Mouse (Mus musculus) fat pad, adult 2 months (tissue): ENCODE measurements around the gene Twist2.

Experiments
- DNase-seq: peaks from one replicate; pipeline ENCODE4 v3.0.0-alpha.2; 2011; ENCODE audit warnings: low read depth, low spot score; ENCODE audit errors: extremely low read depth

The Twist2 gene

DNA sequence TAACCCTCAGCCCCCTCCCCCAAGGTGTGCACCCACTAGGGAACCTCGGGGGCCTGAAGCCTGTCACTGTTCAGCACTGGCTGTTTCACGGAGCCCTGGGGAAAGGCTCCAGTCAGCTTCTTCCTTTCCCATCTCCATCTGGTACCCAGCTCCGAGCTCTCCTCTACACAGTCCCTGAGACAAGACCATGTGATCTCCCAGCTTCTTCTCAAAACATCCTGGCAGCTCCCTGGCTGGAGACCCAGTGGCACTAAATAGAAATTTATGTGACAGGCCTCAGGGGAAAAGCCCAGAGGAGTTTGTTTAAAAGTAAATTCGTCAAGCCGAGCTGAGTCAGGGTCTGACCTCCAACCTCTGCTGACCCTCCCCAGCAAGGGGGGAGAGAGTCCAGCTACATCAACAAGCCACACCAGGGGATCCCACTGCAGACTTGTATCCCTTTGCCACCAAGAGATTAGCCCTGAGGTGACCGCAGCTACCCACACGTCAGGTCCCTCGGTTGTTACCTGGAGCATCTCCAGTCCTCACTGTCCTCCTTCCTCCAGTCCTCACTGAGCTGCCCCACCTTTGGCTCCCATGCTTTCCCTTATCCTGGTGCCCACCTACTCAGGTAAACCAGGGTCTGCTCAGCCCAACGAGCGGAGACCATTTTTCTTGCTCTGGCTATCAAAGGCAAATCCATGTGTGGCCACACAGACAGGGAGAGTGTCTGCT lies 72.5 kb downstream of the Twist2 start:
- DNase-seq: no peak

DNA sequence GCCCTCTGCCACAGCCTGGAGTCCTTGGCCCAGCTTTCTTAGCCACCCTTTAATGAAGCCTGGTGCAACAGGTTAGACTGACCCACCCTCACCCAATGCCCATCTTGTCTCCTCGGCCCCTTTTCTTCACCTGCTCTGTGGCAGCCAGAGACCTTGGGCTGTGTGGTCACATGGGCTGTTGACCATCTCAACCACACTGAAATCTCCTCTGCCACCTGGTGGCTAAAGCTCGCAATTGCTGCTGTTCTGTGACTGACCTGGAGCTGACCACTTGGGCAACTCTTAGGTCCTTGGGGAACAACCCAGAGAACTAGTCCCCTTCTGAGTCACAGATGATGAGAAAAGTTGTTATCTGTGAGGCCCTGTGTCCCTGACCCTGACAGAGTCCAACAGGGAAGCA lies 73.4 kb downstream of the Twist2 start:
- DNase-seq: no peak

DNA sequence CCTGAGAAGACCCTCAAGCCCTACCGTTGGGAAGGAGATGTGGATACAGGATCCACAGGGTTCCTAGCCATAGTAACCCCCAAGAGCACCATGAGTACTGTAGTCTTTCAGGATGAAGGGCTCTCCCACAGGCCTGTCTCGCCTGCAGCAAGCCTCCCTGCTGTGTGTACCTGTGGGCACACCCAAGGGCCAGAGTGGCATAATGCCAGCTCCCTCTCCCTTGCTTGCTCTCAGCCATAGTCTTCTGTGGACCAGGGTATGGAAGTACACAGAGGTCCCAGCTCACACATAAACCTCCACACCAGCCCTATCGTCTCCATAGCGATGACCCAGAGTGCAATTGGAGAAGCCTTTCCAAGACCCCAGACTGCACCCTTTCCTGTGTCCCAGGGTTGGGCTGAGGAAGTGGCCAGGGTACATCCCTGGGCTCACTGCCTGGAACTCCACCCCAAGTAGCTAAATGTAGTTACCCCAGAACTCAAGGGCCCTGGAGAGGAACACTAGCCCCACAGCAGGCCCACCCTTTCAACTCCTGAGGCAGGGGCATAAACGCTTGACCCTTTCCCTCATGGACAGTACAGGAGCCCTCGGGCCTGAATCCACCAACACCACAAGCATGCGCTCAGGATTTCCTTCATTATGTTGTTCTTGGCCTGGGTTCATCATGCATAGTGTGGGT lies 73.9 kb downstream of the Twist2 start:
- no peak for DNase-seq

DNA sequence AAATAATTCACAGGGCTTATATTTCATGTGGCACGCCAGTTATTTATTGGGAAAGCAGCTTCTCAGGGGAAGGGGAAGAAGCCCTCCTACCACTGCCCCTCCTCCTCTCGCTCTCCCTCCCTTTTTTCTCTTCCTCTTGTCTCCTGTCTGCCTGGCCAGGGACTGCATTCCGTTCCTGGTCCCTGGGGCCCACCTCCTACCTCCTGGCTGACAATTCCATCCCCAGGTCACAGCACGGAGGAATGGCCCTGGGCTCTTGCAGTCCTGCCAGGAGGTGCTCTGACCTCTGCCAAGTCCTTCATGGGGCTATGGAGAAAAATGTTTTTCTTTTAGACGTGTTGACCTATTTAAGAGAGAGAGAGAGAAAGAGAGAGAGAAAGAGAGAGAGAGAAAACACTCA lies 77.4 kb downstream of the Twist2 start:
- DNase-seq: no peak

DNA sequence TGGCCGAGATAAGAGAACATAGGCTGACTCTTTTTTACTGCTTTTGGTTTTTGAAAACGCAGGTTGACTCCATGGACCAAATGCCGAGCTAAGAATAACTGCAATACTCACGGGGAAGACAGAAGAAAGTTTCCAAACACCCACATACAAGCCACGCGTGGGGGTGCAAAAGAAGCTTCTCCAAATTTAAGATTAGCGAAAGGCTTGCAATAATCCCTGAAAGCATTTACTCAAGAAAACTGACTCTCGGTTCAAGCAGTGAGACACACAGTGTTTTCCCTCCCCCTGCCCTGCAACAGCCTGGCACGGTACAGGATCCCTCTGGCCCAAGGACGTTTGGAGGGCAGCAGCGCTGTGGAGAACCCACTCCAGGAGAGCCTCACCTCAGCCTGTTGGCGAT lies 78.9 kb downstream of the Twist2 start:
- no peak for DNase-seq

DNA sequence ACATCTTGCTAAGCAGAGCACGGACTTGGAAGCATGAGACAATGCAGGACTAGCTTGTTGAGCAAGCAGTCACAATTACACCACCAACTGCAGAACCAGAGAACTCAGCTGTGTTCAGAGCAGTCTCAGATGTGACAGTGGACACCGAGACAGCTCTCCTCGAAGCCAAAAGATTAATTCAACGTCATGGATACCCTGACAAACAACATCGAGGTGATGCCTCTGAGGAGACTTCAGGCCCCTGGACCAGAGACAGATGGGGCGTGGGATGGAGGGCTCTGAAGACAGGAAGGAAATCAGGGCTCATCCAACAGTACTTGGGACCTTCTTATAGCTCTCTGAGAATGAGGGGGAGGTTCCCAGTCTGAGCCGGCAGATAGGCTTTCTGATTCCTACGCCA lies 79.6 kb downstream of the Twist2 start:
- DNase-seq: no peak

DNA sequence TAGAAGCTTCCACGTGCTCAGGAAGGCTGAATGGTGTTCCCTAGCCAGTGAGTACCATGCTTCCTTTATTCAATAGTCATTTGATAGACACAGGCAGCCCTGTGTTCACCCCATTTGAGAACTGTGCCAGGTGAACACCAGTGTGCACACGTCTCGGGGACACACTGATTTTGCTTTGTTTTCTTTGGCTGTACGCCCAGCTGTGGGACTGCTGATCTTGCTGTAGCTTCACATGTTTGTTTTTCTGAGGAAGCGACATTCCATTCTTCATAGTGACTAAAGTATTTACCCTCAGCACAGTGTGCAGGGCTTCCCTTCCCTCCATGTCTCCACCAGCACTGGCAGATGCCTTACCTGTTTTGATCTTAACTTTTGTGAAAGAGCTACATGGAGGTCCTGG lies 81.9 kb downstream of the Twist2 start:
- no peak for DNase-seq

DNA sequence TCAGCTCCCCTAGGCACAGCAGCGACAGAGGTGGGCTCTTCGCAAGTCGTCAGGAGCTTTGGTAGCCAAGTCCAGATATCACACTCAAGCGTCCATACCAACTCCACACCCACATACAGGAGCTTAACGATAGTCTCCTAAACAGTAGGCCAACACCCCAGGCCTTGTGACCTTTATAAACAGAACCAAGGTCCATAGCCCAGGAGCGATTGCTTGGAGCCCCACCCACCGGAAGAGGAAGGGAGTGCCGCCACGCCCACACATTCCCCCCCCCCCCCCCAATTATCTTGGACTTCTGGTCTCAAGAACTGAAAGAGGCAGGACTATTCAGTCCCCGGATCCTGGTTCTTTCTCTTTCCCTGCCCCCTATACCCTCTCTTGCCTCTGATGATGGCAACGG lies 92.3 kb downstream of the Twist2 start:
- no peak for DNase-seq

DNA sequence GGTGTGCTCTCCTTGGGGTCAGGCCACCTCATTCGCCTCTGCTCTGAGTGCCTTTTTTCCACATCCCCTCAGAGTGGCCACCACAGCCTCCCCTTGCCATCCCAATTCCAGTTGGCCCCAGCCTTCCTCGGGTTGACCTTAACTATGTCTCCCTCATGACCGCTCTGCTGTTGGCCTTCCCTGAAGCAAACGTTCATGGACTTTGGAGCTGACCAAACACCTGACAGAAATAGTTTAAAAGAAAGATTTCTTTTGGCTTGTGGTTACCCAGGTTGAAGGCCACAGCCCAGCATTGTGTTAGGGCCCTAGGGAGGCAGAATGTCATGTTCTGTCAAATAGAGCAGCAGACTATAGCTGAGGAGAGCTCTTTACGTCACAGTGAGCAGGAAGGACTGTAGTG lies 93.0 kb downstream of the Twist2 start:
- DNase-seq: no peak

DNA sequence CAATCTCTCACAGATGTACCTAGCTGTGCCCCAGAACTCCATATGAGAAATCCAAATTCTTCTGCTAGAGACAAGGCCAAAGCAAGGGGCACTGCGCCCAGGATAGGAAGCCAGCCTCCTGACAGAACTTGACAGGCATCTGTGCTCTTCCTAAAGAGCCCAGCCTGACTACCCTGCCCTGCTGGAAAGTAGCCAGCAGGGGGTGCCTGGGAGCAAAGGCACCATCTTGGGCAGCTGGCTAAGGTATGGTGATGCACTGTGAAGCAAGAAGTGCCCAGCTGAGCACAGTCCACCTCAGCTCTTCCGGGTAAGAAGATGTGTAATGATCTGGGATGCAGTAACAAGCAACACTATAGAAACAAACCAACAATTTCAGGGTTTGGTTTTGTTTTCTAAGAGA lies 95.8 kb downstream of the Twist2 start:
- DNase-seq: no peak
